Comparison of ENCODE assay signal across 28 mouse cellular contexts in the genomic region with DNA sequence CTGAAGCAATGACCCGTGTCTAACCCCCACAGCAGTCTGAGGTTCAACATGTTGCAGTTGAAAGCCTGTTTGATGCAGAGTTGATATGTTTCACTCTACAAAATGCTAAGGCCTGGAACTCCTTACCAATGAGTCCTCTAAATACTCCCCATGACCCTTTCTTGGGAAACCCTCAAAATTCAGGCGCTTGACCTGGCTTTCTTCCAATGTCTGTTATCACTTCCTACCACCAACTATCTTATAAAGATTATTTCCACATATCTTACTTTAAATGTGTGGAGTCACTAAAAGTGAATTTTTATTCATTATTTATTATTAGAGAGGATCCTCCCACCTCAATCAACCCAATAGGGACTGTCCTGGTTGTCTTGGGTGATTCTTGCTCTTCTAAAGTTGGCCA. TPM values are rescaled to one million over a fixed set of nuclear protein-coding genes. Genes with fewer than 3 reads are reported as not detected.
"Had no signal": no experiment of that assay in that cellular context is flagged by ENCODE, and none has a peak within 500 bp of the region (broad histone marks: within the 10 kb centered on the region; RNA-seq: fewer than 3 reads in every experiment).

No protein-coding gene starts in this region.

- H3K4me2 ChIP-seq: heart, embryonic 11.5 days; heart, embryonic 13.5 days; heart, embryonic 15.5 days; hindbrain, embryonic 12.5 days; hindbrain, embryonic 14.5 days; intestine, embryonic 15.5 days; limb, embryonic 12.5 days had no signal

- H3K27ac ChIP-seq: heart, adult 2 months; heart, embryonic 13.5 days; heart, embryonic 15.5 days; hindbrain, embryonic 12.5 days; hindbrain, embryonic 14.5 days; intestine, embryonic 15.5 days; layer of hippocampus, adult 2 months; left cerebral cortex, adult 2 months; limb, embryonic 10.5 days; limb, embryonic 12.5 days had no signal

- DNase-seq: gastrocnemius, postnatal 14 days; gastrocnemius, postnatal 36 days; heart, adult 11 months; heart, adult 2 months; heart, postnatal 14 days; heart, postnatal 36 days; kidney, adult 18-20 months; kidney, adult 8-10 months; kidney, postnatal 10 days; kidney, postnatal 25 days; kidney, postnatal 4 days had no signal

- H3K4me1 ChIP-seq: heart, embryonic 13.5 days; heart, embryonic 15.5 days; hindbrain, embryonic 12.5 days; intestine, embryonic 15.5 days had no signal

- H3K27me3 ChIP-seq: heart, embryonic 13.5 days; heart, embryonic 15.5 days; hindbrain, embryonic 12.5 days; intestine, embryonic 15.5 days; limb, embryonic 12.5 days had no signal

- H3K9me3 ChIP-seq: heart, embryonic 13.5 days; heart, embryonic 15.5 days; hindbrain, embryonic 12.5 days; intestine, embryonic 15.5 days; limb, embryonic 10.5 days; limb, embryonic 12.5 days had no signal

- ATAC-seq: hindbrain, embryonic 16.5 days; inflammation-experienced regulatory T-cells, adult 6 months; intestine, embryonic 15.5 days; intestine, postnatal 0 days had no signal

- H3K9ac ChIP-seq: heart, embryonic 13.5 days; heart, embryonic 15.5 days; hindbrain, embryonic 12.5 days; hindbrain, embryonic 14.5 days; intestine, embryonic 15.5 days; limb, embryonic 12.5 days had no signal

- H3K4me3 ChIP-seq: heart, adult 2 months; heart, embryonic 13.5 days; heart, embryonic 15.5 days; hindbrain, embryonic 12.5 days; intestine, embryonic 15.5 days; layer of hippocampus, adult 2 months; left cerebral cortex, adult 2 months; limb, embryonic 10.5 days; limb, embryonic 12.5 days had no signal

- H3K36me3 ChIP-seq: heart, embryonic 13.5 days; heart, embryonic 15.5 days; hindbrain, embryonic 12.5 days; intestine, embryonic 15.5 days; limb, embryonic 10.5 days; limb, embryonic 12.5 days had no signal

RNA-seq across cellular contexts. Expression of gene Il1rl1, which starts 2.8 kb away (rescaled TPM):
- polyA plus RNA-seq: liver, adult 2 months had no signal

RNA-seq across cellular contexts. Expression of gene Il18r1, which starts 33.2 kb away (rescaled TPM):
- total RNA-seq: gastrocnemius, adult 18-20 months; gastrocnemius, postnatal 14 days; gastrocnemius, postnatal 36 days; layer of hippocampus, adult 2 months; layer of hippocampus, postnatal 25 days; left cerebral cortex, adult 2 months; left cerebral cortex, postnatal 14 days had no signal
- polyA plus RNA-seq: heart, embryonic 11.5 days; heart, embryonic 13.5 days; hindbrain, embryonic 12.5 days; hindbrain, embryonic 14.5 days; hindbrain, embryonic 16.5 days; limb, embryonic 10.5 days; limb, embryonic 12.5 days had no signal
